Mouse (Mus musculus): ENCODE data around the gene Sfswap.

DNA sequence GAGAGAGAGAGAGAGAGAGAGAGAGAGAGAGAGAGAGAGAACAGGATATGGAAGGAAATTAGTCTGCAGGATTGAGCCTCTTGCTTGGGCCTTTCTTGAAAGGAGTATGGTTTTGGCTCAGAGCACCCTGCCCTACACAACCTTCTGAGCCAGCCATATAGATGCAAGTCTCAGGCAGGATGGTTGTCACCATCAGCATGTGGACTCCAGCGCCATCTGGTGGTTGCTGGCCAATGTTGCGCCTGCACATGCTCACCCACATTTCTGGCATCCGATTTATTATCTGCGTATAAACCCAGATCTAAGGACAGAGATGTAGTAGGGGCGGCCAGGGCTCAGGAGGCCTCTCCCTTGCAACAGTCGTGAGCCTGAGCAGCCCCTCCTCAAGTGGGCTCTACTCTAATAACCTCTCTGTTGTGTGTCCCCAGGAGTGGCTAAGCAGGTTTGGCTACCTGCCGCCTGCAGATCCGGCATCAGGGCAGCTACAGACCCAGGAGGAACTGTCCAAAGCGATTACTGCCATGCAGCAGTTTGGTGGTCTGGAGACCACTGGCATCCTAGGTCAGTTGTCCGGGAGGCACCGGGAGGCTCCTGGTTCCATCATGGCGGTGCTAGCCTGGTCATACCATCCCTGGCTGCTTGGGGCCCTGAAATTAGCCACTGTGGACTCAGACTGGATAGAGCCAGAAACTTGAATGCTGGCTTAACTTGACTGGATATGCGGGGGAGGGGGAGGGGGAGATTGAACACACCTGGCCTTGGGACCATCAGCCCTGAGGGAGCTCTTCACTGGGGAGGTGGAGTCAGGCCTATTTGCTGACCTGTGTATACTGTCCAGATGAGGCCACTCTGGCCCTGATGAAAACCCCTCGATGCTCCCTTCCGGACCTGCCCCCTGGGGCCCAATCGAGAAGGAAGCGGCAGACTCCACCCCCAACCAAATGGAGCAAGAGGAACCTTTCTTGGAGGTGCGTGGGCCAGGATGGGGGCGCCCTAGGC, 93.4 kb downstream of the Sfswap start:
- no peak for TF ChIP-seq POLR2A (IDR thresholded peaks at IDR 0.05; ENCODE audit: insufficient read depth, low read depth, low read length)
- peak; percentile 94 for TF ChIP-seq CTCF (IDR thresholded peaks at IDR 0.05; ENCODE audit: insufficient read depth, low read depth, low read length)
